Mouse (Mus musculus) monocyte, adult 59 days (primary cell): ENCODE measurements around the gene Gjb1. TPM values are rescaled to one million over a fixed set of nuclear protein-coding genes. Genes with fewer than 3 reads are reported as not detected.

ENCODE experiments used
- total RNA-seq, 2 experiments: library from RNA; stranded (reverse); gene quantifications; one replicate each; pipeline ENCODE4 v1.2.4; 2023

Gjb1 gene
- not detected for total RNA-seq

DNA sequence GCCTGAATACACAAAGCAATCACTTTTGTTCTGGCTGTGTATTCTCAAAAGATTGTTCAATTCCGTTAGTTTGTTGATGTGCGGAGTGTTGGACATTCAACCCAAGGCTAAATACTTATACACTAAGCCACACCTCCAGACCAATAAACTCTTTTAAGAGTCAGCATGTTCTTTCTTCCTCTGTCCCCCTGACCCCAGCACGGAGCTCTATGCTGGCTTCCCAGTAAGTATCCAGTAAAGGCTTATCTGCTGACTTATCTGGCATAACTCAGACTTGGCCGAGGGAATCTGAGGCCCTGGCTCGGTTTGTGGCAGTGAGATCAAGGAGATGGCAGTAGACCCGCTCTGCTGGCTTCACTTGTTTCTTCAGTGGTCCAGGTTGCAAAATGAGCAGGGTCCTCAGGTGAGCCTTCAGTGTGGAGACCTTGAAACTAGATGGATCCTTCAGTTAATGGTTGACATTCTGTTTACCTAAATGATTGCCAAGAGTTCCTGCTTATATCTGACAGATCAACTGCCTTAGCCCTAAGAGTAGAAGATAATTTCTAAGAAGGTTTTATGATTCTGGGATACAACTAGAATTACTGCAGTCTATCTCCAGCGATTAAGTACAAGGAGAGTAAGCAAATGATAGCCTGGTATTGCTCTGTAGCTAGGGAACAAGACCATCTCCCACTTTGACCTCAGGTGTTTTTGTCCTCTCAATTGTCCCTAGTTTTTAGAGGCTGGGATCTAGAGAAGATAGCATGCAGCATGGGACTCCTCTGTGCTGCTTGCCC, at the start of gene Gjb1:
Gene Gjb1 (plus strand): TSS at position 189 of the 779 bp plus-strand sequence.

DNA sequence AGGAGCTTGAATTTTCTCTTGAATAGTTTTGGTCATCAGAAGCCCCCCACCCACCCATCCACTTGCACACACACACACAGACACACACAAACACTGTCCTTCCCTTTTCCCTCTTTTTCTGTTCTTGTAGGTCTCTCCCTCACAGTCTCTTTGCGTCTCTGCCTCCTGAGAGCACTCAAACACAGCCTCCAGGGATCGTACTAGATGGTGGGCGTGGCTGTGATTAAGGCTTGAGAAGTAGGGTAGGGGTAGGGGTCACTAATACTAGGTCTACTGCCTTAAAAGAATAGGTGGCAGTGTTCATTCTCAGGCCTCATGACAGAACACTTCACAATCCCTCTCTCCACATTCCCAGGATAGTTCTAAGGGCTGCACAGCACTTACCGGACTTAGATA, 44.5 kb downstream of the Gjb1 start, which contains the start of gene Zmym3:
Gene Zmym3 (minus strand): TSS at position 150 of the 396 bp plus-strand sequence.

DNA sequence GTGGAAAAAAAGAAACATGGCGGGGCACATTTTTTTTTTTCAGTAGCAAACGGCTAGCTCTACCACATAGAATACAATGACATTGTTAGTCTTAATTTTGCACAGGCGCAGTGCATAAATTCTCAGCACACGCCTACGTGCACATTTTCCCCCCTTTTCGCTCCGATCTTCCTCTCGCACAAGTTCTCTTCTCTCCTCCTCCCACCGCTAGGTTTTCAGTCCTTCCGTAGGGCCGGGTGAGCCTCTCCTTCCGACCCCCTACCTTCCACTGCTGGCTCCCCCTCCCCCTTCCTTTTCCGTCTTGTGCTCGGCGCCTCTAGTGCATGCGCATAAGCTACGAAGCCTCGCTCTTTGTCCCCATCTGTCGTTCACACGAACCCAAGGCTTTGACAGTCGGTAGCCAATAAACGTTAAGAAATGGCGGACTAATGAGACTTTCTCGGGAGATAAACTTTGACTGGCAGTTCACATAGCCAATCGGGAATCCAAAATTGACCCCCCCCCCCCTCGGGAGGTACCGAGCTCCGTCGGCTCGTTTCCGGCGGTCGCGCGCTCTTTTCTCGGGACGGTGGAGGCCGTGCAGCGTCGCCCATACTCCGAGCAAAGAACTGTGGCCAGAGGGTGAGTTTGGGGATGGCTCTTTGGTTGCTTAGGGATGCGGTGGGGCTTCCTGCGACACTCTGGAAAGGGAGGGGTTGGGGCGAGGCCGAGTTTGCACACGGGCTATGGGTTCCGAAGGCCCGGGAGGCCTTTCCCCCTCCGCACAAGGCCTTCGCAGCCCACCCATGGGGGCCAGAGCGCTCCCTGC, 53.2 kb downstream of the Gjb1 start, which contains the start of gene Nono:
Gene Nono (plus strand): TSS at position 177 of the 808 bp plus-strand sequence.

Other genes with a start within 250 kb of the Gjb1 start
- 10 to 100 TPM; 38.0 to 39.1 TPM for gene Snx12, start 153.8 kb upstream of the Gjb1 start, total RNA-seq
- 10 to 100 TPM; 29.8 to 31.4 TPM for gene Foxo4, start 121.8 kb upstream of the Gjb1 start, total RNA-seq
- gene Gm614, start 112.4 kb upstream of the Gjb1 start, total RNA-seq, result 10 to 100 TPM; 11.3 to 11.6 TPM
- gene Il2rg, start 108.1 kb upstream of the Gjb1 start, total RNA-seq, result 100 to 1,000 TPM; 204 to 231 TPM
- gene Gm20489, start 107.4 kb upstream of the Gjb1 start, total RNA-seq, result not detected
- 100 to 1,000 TPM in 1 of 2 experiments, 10 to 100 TPM in 1; 96.4 to 106 TPM for gene Med12, start 102.3 kb upstream of the Gjb1 start, total RNA-seq
- not detected for gene Nlgn3, start 77.2 kb upstream of the Gjb1 start, total RNA-seq
- gene Zmym3, start 44.5 kb downstream of the Gjb1 start, total RNA-seq, result 10 to 100 TPM; 24.2 to 26.7 TPM
- 100 to 1,000 TPM; 173 to 190 TPM for gene Nono, start 52.9 kb downstream of the Gjb1 start, total RNA-seq
- gene Itgb1bp2, start 72.7 kb downstream of the Gjb1 start, total RNA-seq, result under 1 TPM; 0.71 to 0.91 TPM
- 10 to 100 TPM; 25.5 to 27.9 TPM for gene Taf1, start 156.4 kb downstream of the Gjb1 start, total RNA-seq